Mouse (Mus musculus): ENCODE data around the gene Dennd6a. TPM values are rescaled to one million over a fixed set of nuclear protein-coding genes. Genes with fewer than 3 reads are reported as not detected.

Gene Dennd6a
- polyA plus RNA-seq, 1 experiment = 0.22 TPM

- peaks cover 36% of the 10 kb centered on the region for H3K4me1 ChIP-seq (ENCODE audit: control insufficient read depth)
- peak overlapping the region; percentile 99 for H3K4me3 ChIP-seq (replicated peaks)
- H3K36me3 ChIP-seq (ENCODE audit: control insufficient read depth) = peaks cover 13% of the 10 kb centered on the region
- H3K27me3 ChIP-seq (ENCODE audit: control insufficient read depth) = no peaks in the 10 kb centered on the region
- no peaks in the 10 kb centered on the region for H3K9me3 ChIP-seq (ENCODE audit: control insufficient read depth, low read length)
- TF ChIP-seq TAL1 (IDR thresholded peaks at IDR 0.05; ENCODE audit: low read length) = no peak
- TF ChIP-seq GATA1 (IDR thresholded peaks at IDR 0.05; ENCODE audit: low read length) = no peak
Observed at GRCm38 (mm10) chr14:26637025-26637850, 63.6 kb downstream of the Dennd6a start.

DNA sequence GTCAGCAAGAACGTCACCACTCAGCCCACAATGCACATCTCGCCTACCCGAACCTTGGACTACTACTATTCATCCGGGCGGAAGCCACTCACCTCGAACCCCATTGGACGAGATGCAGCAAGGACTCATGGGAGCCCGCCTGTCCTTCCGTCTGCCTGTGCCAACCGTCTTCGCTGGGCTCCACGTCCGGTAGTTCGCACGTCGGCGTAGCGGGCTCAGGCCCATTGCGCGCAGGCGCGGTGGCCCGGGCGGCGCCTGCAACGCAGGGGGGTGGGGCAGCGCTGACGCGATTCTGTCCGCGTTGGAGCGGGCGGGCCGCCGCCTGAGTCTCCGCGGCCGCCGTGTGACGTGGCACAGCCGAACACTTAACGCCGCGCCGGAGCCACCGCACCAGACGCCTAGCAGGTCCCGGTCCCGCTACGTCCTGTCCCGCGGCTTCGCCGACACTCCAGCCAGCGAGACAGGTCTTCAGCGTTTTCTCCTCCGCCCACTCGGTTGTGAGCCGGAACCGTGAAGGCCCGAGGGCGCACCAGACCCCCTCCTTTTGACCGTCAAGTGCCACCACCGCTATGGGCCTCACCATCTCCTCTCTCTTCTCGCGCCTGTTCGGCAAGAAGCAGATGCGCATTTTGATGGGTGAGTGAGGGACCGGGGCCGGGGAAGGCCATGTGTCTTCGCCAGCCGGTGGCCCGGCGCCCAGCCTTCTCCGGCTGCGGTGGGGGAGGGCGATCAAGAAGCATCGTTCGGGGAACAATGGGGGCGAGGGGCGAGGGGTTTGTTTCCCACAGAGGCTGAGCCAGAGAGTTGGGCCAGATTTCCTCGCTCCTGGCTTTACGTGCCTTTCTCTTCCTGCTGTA, 64.4 kb downstream of the Dennd6a start, which contains the start of gene Arf4:
Arf4 (plus strand) TSS at position 224 of the 857 bp plus-strand sequence.
- no peaks in the 10 kb centered on the region for H3K27me3 ChIP-seq (ENCODE audit: control insufficient read depth)
- H3K9me3 ChIP-seq (ENCODE audit: control insufficient read depth, low read length) = no peaks in the 10 kb centered on the region
- H3K4me3 ChIP-seq (replicated peaks) = peak within 1 kb of the TSS; percentile 99
- H3K36me3 ChIP-seq (ENCODE audit: control insufficient read depth) = peaks cover 7% of the 10 kb centered on the region
- no peak for TF ChIP-seq TAL1 (IDR thresholded peaks at IDR 0.05; ENCODE audit: low read length)
- no peak for TF ChIP-seq GATA1 (IDR thresholded peaks at IDR 0.05; ENCODE audit: low read length)
- H3K4me1 ChIP-seq (ENCODE audit: control insufficient read depth) = peaks cover 38% of the 10 kb centered on the region

GRCm38 (mm10) chr14:26638708-26639084, 65.0 kb downstream of the Dennd6a start:
- Histone ChIP-seq H3K9me3 (ENCODE audit: control insufficient read depth, low read length) (no peaks in the 10 kb centered on the region), H3K4me3 (replicated peaks) (peak overlapping the region; percentile 99), H3K27me3 (ENCODE audit: control insufficient read depth) (no peaks in the 10 kb centered on the region), H3K36me3 (ENCODE audit: control insufficient read depth) (peaks cover 2% of the 10 kb centered on the region), H3K4me1 (ENCODE audit: control insufficient read depth) (peaks cover 38% of the 10 kb centered on the region)
- TF ChIP-seq TAL1 (IDR thresholded peaks at IDR 0.05; ENCODE audit: low read length) (no peak), GATA1 (IDR thresholded peaks at IDR 0.05; ENCODE audit: low read length) (no peak)

DNA sequence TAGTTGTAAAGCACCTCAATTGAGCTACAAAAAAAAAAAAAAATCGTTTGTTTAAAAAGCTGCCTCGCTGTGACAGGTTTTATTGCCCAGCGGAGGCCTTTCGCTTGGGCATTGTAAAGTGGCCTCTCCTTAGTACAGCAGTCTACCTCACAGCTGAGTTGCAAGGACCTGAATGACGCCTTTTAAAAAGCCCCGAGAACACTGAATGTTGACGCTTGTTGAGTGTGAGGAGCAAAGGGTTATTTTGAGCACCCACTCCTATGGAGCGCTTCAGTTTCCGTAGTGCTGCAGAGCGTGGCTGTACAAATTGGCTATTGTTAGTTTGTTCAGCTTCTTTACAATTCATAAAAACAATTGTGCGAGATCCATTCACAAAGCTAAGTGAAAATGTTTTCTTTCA, 65.6 kb downstream of the Dennd6a start:
- Histone ChIP-seq H3K27me3 (ENCODE audit: control insufficient read depth) (no peaks in the 10 kb centered on the region), H3K9me3 (ENCODE audit: control insufficient read depth, low read length) (no peaks in the 10 kb centered on the region), H3K4me3 (replicated peaks) (peak overlapping the region; percentile 99), H3K36me3 (ENCODE audit: control insufficient read depth) (peaks cover 2% of the 10 kb centered on the region; the same call in 1 of the 2 replicates), H3K4me1 (ENCODE audit: control insufficient read depth) (peaks cover 38% of the 10 kb centered on the region)
- TF ChIP-seq GATA1 (IDR thresholded peaks at IDR 0.05; ENCODE audit: low read length) (no peak), TAL1 (IDR thresholded peaks at IDR 0.05; ENCODE audit: low read length) (no peak)

- H3K4me1 ChIP-seq (ENCODE audit: control insufficient read depth) = peaks cover 38% of the 10 kb centered on the region
- peak overlapping the region; percentile 99 for H3K4me3 ChIP-seq (replicated peaks)
- no peaks in the 10 kb centered on the region for H3K27me3 ChIP-seq (ENCODE audit: control insufficient read depth)
- TF ChIP-seq GATA1 (IDR thresholded peaks at IDR 0.05; ENCODE audit: low read length) (no peak), TAL1 (IDR thresholded peaks at IDR 0.05; ENCODE audit: low read length) (no peak)
- H3K36me3 ChIP-seq (ENCODE audit: control insufficient read depth) = peaks cover 2% of the 10 kb centered on the region; the same call in 1 of the 2 replicates
- H3K9me3 ChIP-seq (ENCODE audit: control insufficient read depth, low read length) = no peaks in the 10 kb centered on the region
Observed at GRCm38 (mm10) chr14:26639961-26640360, 66.3 kb downstream of the Dennd6a start.

DNA sequence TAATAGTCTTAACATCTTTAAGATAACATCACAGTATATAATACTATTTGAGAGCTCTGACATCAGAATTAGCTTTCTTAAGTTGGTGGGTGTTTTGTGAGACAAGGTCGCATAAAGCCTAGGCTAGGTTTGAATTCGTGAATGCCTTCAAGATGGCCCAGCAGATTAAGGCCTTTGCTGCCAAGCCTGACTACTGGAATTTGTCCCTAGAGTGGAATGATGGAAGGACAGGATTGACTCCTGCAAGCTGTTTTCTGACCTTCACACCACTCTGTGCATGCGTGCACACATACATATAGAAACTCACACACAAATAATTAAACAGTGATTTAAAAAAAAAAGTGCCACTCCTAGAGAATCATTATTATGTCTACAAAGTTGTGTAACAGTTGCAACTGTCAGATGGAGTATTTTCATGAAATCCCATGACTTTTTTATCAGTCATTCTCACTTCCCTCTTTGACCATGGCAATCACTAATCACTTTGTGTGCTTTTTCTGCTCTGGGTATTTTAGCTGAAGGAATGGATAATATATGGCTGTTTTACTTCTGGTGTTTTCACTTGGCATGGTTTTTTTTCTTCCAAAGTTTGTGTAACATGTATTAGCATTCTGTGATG, 69.5 kb downstream of the Dennd6a start:
- Histone ChIP-seq H3K27me3 (ENCODE audit: control insufficient read depth) (no peaks in the 10 kb centered on the region), H3K4me3 (replicated peaks) (no peak overlapping the region), H3K36me3 (ENCODE audit: control insufficient read depth) (peaks cover 19% of the 10 kb centered on the region), H3K4me1 (ENCODE audit: control insufficient read depth) (peaks cover 17% of the 10 kb centered on the region), H3K9me3 (ENCODE audit: control insufficient read depth, low read length) (no peaks in the 10 kb centered on the region)
- no peak; the same call in 1 of the 2 replicates for TF ChIP-seq GATA1 (IDR thresholded peaks at IDR 0.05; ENCODE audit: low read length)
- no peak for TF ChIP-seq TAL1 (IDR thresholded peaks at IDR 0.05; ENCODE audit: low read length)

DNA sequence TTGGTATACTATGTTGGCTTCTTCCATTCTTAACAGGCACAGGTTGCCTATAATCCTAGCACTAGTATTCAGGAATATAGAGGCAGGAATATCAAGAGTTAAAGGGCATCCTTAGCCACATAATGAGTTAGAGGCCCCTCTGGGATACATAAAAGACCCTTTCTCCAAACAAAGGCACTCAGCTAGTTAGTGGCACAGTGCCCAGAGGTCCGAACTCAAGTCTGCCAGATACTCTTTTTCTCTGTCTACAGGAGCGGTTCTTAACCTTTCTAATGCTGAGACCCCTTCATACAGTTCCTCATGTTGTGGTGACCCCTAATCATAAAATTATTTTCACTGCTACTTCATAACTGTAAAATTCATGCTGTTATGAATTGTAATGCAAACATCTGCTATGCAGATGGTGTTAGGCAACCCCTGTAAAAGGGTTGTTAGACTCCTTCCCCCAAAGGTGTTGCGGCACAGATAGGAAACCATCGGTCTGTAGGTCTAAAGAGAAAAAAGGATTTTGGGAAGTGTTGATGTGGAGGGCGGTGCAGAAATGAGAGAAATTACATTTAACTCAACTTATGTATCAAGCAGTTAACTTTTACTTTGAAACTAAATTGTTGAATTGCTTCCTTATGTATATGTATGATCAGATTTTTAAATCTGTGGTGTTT, 72.5 kb downstream of the Dennd6a start:
- Histone ChIP-seq H3K27me3 (ENCODE audit: control insufficient read depth) (no peaks in the 10 kb centered on the region), H3K4me1 (ENCODE audit: control insufficient read depth) (peaks cover 1% of the 10 kb centered on the region; the same call in 1 of the 2 replicates), H3K36me3 (ENCODE audit: control insufficient read depth) (peaks cover 35% of the 10 kb centered on the region), H3K4me3 (replicated peaks) (no peak overlapping the region), H3K9me3 (ENCODE audit: control insufficient read depth, low read length) (no peaks in the 10 kb centered on the region)
- TF ChIP-seq TAL1 (IDR thresholded peaks at IDR 0.05; ENCODE audit: low read length) (no peak), GATA1 (IDR thresholded peaks at IDR 0.05; ENCODE audit: low read length) (no peak)

DNA sequence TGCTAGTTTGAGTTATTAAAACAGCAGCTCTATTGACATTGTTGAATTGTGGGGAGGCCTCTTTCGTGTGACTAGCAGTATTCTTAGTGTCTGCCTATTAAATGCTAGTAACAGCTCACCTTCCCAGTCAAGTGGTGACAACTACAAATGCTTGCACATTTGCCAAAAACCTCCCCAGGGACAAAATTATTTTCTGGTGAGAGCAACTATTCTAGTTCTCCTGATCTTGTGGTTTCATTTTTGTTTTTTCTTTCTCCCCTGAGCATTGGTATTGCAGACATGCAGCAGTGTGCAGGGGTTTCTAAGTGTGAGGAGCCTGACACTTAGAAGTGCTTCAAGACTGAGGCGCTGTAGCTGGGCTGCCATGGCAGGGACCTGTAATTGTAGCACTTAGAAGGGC, 74.2 kb downstream of the Dennd6a start:
- TF ChIP-seq TAL1 (IDR thresholded peaks at IDR 0.05; ENCODE audit: low read length) = no peak
- TF ChIP-seq GATA1 (IDR thresholded peaks at IDR 0.05; ENCODE audit: low read length) = no peak
- Histone ChIP-seq H3K9me3 (ENCODE audit: control insufficient read depth, low read length) (no peaks in the 10 kb centered on the region), H3K4me3 (replicated peaks) (no peak overlapping the region), H3K4me1 (ENCODE audit: control insufficient read depth) (peaks cover 1% of the 10 kb centered on the region; the same call in 1 of the 2 replicates), H3K36me3 (ENCODE audit: control insufficient read depth) (peaks cover 46% of the 10 kb centered on the region), H3K27me3 (ENCODE audit: control insufficient read depth) (no peaks in the 10 kb centered on the region)
